Mouse (Mus musculus) v-Abl transformed pro-B cells (cell line): ENCODE measurements at regions not wholly inside any gene's neighbourhood (a gene's known extent, or its start where the extent isn't known, plus 50 kb on each side); places are given as distances from the start of the nearest gene placed in this dataset.

Experiments
- in situ Hi-C, 2 experiments: fragments of 400-800 bp; cut with MboI; formaldehyde crosslinking; loops; one replicate each; pipeline ENCODE4 v1.15.1; 2025; ENCODE audit not compliant: unreplicated experiment in 2 of 2

DNA sequence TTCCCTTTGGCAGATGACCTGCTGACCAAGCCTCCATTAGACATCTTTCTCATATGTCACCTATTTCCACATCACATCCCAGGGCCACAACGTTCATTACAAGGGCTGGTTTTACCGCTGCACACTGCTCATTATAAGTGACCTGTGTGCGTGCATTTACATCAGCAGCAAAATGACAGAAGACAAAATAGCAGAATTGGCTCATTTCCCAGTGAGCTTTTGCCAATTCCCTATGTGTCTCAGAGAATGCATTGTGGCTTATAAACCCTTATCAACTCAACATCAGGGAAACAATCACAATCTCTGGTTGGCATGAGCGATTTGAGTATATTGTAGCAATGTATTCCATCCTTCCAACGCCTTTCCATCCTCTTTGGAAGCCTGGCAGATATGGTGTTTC, 364.7 kb downstream of the Samd5 start:
- in situ Hi-C loops = no loop called here

DNA sequence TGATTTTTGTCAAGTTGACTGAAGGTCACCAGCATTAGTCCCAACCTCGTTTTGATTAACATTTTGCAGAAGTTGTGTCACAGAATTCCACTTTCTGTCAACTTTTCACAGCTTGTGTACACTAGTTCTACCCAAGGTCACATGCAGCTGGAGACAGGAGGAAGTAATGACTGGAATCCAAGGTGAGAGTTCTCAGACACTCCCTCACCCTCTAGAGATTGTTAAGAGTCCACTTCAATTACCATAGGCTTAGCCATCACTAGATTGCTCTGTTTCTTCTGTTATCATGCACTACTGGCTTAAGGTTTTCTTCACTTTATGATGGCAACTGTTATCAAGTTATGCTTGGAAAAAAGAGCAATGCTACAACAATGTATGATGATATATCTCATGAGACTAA, 379.0 kb downstream of the Samd5 start:
- in situ Hi-C loops = no loop called here

DNA sequence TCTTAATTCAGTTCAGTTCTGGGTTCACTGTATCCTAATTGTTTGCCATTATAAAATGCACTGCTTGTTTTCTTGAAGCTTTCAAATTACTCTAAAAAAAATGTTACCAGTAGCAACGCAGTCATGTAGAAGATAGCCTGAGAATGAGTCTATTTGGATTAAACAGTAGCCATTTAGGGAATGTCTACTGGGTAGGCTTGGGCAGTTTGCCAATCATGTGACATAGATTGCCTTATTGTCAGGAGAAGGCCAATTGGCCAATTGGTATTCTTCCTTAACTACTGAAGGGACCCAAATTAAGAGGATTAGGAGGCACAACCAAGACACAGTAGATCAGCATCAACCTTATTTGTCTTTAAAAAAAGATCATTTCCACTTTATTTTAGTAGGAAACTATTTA, 379.7 kb downstream of the Samd5 start:
- in situ Hi-C loops = no loop called here

DNA sequence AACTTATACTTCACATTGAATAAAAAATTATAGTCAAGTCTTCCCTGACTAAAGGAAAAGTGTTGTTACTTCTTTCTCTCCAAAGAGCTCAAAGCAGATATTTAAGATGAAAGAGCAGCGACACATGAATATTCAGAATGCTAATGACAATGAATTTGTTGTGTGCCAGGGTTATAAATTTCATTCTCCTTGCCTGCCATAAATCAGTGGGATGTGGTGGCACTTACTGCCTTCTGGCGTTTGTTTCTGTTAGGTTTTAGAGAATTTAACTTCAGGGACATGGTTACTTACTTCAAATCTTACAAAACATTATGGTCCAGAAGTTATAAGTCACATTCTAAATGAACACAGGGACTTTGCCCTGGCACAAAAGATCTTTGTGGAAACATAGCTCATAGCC, 380.4 kb downstream of the Samd5 start:
- in situ Hi-C loops = no loop called here

DNA sequence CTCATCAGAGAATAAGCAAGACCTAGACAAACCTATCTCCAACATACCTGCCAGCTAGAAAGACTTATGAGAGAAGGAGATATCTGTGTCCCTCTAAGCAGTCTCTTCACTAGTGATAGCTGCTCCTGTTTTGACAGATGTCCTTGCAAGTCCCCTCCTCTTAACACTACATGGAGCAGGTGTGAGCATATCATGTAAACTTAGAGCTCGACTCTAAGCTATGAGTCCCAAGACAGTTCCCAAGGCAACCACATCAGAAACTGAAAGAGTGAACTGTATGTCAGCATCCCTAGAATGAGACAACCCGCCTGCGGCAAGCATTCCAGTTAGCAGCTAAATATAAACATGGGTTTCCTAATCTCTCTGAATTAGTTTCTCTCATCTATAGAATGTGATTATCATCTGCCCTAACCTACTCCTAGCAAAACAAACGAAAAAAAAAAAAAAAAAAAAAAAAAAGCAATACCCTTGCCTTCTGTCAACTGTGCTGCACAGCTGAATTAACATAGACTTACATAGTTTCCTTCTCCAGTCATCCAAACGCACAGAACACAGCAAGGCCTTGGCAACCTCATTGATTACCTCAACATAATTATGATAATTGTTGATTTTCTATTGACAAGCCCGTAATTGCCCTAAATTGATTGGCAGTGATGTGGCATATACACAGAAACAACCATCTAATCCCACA, 383.4 kb downstream of the Samd5 start:
- in situ Hi-C loops = no loop called here

DNA sequence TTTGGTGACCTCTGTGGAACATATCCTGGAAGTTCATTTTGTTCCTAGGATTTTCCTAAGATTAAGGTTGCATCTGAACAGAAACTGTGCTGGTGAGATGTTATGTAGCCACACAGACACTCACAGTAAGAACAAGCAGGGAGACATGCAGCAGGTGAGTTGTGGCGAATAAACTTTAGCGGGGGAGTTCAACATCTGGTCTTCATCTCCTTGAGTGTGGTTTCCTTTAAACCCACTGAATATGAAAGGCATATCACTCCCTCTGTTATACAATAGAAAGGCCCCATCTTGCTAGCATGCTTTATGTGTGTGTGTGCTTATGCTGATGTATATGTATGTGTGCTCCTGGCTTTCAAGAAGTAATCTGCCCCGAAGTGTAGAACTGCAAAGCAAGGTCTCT, 387.1 kb upstream of the Sash1 start:
- in situ Hi-C loops = no loop called here

DNA sequence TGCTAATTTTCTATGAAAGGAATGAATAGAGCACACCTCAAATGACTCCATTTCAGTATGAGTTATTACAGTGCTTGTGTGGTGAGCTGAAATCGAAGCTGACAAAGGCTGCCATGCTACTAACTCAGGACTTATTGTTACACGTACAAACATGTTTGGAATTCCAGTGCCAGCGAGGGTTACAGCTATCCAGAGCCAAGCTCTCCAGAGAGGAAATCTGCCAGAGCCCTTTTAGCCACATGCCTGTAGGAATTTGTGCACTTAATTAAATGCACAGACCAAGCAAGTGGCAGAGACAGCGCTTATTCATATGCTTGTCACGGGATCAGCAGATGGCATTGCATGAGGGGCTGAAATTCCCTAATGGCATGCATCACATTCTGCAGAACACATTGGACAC, 386.4 kb upstream of the Sash1 start:
- in situ Hi-C loops = no loop called here

DNA sequence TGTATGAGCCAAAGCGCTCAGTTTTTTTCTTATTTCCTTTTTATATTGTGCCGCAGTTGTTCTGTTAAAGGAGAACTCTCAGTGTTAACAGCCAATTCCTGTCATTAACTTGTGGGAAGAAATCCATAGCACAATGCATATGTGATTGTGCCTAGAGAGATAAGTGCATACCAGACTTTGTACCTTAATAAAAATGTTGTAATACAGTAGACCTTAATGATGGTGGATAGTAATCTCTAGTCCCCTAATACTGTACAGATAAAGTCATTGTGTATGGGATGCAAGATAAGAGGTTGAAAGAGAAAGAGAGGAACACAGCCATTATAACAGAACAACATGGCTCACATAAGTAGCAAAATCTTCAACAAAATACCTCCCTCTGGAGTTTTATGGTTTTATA, 379.7 kb upstream of the Sash1 start:
- in situ Hi-C loops = no loop called here

DNA sequence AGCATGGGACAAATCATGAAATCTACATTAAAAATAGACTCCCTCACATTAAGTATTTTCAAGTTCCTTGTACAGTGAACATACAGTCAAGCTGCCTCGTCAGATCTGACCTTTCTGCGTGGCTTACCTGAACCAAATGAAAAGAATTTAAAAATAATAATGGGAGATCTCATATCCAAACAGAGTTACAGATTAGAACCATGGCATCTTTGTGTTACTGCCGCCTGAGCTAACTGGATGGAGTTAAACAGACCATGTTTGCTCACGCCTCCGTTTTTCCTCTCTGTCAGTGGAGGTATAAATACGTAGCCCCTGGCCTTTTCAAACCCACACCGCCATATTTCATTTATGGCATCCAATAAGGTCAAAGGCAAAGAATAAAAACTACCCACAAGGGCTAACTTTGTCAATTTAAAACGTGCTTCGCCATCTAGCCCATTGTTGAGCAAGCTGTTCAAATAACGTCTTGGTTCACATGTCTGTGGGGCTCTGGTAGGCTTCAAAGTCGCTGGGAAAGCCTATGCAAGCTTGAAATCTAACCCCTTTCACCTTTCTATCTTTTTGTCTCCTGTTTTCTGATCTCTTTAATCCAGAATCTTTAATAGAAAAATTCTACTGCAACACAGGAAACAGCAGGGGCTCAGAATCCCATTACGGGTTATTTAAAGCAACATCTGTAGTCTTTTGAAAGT, 378.6 kb upstream of the Sash1 start:
- in situ Hi-C loops = no loop called here

DNA sequence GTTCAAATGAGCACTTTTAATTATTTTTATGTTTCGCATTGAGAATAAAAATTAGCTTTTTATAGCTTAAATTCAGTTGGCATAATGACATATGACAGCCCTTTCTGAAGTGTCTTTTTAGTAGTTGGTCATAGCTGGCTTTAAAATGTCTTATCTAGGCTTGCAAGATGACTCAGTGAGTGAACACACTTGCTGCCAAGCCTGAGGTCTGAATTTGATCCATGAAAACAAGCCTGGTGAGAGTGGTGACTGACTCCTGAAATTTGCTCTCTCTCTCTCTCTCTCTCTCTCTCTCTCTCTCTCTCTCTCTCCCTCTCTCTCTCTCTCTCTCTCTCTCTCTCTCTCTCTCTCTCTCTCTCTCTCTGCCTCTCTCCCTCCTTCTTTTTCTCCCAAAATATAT, 372.8 kb upstream of the Sash1 start:
- in situ Hi-C loops = no loop called here

DNA sequence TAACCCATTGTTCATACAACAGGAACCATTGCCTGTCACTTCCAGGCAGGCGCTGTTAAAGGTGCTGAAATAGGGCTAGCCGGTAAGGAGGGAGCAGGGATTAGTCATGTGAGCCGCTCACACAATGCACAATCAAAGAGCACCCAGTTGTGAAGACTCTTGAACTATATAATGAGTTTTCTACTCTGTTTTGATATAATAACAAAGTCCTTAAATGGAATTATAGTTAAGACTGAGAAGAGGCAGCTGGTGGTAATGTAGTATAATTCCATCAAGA, 367.0 kb upstream of the Sash1 start:
- in situ Hi-C loops = no loop called here

DNA sequence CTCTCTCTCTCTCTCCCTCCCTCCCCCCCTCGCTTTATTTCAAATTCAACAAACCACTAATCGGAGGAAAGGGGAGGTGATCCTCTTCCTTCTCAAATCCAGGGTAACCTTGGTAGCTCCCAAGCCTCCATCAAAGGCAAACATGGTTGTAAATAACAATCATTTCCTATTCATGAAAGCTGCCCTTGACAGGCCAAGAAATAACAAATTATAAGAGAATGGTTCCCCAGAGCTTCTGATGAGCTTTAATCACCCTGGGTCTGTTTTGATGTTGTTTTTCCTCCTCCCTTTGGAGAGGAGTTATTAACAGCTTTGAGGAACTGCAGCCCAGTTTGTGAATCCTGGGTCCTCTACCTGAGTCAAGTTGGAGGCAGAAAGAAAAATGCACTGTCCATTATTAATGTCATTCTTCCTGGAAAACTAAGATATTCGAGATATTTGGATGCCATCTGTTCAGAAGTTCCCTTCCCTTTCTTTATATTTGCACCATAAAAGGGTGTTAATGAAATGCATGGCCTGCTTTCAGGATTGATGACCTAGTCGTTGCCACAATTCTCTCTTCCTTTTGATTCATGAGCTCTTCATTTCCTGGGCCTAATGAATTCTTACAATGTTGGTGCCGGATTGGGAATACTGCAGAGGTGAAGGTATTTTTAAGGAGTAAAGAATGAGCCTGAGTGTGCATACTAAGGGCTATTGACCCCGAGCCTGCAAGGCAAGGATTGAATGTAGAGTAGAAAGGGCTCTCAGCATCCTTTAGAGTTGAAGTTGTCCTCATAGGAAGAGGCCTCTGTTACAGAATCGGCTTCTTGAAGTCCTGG, 366.5 kb upstream of the Sash1 start:
- in situ Hi-C loops = no loop called here

DNA sequence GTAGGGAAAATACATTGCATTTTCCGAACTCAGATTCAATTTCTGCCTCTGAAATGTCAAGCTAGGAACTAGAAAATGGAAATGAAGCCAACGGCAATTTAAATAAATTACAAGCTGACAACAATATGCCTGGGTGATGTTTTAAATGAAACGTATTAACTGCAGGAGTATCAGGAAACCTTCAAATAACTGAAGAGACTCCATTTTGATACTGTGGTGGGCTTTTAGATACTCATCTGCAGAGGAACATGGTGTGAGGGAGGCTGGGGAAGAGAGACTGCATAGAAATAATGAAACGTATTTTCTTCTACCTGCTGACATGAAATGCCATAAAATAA, 357.4 kb upstream of the Sash1 start:
- in situ Hi-C loops = no loop called here

DNA sequence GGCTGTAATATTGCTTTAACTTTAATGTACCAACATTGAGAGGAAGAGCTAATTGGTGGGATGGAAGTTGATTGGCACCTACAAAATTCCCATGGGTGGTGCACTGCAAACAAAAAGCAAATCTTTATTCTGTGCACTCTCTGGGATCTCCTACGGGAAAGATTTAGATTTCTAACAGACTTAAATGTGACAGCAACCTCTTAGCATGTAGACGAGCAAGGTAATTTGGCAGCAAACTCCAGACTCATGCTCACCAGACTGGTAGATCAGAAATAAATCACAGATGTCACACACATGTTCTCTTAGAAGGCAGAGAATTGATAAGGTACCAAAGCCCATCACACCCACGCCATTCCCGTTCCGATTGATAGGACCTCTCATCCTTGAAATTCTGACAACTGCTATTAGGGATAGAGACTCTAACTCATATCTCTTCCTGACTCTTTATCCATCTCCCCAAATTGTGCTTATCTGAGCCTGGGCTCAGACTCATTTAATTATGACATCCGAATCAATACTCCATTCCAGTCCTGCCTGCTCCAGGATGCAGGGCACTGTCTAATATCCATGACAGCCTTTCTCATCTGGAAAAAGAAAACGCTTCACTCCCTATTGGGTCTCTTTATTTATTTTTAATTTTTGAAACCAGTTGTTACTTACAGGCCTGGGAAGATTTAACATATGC, 356.9 kb upstream of the Sash1 start:
- in situ Hi-C loops = no loop called here

DNA sequence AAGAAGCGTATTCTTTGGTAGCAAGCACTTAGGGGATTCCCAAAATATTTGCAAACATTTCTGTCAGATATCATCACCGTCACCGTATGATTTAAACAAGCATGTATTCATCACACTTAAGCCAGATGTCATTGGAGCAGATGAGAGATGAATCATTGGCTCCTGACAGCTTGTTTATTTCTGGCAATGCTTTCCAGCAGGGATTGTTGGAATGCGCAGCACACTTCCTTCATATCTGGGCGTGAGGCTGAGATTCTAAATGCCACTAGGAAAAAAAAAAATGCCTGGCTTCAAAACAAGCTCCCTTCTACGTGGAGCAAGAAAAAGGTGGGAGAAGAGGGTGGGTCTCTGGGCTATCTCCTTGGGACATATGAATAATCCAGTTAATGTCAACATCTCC, 354.1 kb upstream of the Sash1 start:
- in situ Hi-C loops = no loop called here

DNA sequence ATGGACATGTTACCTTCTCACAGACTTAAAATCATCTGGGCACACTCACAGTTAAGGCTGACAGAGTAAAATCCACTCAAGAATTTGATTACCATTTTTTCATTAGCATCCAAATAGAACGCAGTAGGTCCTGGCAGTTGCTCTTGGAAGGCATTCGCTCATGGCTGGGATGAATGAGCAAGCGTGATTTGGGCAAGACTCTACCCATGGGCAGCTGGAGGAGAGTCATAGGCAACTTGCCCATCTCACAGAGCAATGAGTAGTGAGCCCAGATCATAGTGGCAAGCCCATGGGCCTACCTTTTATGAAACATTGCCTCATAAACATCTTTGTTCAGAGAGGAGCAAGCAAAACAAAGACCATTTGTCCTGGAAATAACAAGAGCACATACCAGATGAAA, 345.9 kb upstream of the Sash1 start:
- in situ Hi-C loops = no loop called here

DNA sequence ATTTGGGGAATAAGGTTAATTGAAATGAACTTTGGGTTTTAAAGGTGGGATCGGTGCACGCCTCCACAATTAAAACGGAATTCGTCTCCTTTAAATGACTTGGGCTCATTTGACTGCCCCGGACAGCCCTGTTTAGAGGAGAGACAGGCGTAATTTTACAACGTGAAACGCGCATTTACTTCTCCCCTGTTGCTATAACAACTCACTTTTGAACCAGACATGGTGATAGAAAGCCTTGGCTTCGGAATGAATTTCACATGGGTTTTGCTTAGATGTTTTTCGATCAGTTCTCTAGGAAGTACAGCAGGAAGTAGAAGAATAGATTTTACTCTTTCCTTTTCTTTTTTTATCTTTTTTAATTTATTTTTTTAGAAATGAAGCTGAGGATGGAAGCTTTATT, 343.2 kb upstream of the Sash1 start:
- in situ Hi-C loops = no loop called here

DNA sequence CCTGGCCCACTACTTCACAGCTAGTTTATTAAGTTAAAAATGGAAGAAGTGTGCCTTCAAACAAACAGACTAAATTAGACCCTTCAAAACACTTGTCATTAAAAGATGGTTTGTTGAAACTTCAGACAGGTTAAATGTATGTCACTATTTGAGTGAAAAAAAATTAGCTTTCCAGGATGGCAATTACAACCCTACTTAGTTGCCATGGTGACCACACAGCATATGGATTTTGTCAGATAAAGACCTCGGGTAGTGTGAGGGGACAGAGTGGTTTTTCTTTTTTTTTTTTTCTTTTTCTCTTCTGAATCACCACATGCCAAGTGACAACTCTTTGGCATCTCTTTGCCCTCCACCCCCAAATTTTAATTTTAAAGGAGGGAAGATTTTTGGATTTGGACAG, 341.5 kb upstream of the Sash1 start:
- in situ Hi-C loops = no loop called here

DNA sequence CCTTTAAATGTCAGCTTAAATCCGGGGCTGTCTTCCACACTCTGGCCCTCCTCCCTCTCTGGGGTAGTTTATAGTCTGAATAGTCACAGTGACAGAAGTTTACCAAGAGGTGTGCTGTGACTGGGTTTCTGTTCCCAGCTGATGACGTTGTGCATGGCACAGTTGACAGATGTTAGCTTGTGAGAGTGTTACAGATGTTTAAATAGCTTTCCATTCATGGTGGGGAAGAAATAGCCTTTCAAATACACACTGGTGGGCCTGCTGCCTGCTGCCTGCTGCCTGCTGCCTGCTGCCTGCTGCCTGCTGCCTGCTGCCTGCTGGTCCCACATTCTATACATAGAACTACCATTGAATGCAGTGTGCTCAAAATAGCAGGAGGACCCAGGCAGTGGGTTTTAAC, 324.8 kb upstream of the Sash1 start:
- in situ Hi-C loops = no loop called here

DNA sequence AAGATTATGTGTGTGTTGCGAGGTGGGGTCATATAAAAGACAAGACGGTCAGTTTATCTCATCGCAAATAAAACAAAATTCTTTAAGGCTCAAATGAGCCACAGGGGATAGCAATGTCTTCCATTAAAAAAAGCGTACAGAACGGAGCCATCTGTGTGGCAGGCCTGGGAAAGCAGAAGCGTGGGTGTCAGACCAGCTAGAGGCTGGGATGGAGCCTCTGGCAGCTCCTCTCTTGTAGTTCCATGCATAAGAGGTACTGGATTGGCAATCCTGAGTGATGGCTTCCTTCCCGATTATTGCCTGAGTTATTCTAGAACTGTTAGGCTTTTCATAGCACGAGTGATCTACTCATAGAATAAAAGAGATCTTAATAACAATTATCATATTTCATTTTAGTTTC, 318.2 kb upstream of the Sash1 start:
- in situ Hi-C loops = no loop called here

DNA sequence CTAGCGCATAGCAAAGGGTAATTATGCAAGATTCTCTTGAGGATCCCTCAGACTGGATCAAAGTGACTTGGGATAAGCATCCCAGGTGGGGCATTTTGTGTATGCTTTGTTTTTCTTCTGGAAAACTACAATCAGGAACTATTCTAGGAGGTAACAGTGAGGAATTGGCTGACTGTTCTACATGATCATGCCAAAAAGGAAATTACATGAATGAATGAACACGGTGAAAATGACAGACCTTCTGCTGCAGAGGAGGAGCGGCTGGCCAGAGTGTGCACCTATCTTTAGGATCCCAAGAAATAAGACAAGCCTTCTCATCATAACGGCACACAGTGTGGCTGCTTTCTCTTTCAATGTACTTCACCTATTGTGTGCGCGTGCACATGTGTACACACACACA, 317.5 kb upstream of the Sash1 start:
- in situ Hi-C loops = no loop called here

DNA sequence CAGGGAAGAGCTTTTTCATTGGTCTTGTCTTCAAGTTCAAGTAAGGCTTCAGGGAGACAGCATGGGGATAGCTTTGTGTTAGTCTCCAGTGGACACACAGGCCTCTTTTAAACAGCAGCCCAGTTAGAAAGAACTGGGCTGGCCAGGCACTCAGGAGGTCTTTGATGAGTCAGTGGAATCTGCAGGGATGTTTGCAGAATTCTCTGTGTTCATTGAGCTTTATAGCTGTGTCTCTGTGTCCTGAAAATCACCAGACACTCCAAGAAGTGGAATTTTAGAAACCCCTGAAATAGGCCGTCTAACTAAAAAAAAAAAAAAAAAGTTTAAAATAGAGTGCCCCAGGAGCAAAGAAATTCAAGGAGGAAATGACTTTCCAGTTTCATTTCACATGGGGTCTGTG, 317.1 kb upstream of the Sash1 start:
- in situ Hi-C loops = no loop called here
